Mouse (Mus musculus): ENCODE measurements around the gene Slc26a11.

- TF ChIP-seq POLR2A (IDR thresholded peaks at IDR 0.05; ENCODE audit: insufficient read length, low read depth), result no peak
- peak; percentile 21 for TF ChIP-seq POLR2AphosphoS2 (IDR thresholded peaks at IDR 0.05; ENCODE audit: insufficient read length, low read depth)
- no peak for TF ChIP-seq E2F4 (IDR thresholded peaks at IDR 0.05; ENCODE audit: insufficient read depth)
- no peak for TF ChIP-seq CEBPB (IDR thresholded peaks at IDR 0.05; ENCODE audit: insufficient read depth, poor library complexity, severe bottlenecking)
- no peak for TF ChIP-seq TCF12 (IDR thresholded peaks at IDR 0.05; ENCODE audit: insufficient read depth, poor library complexity, severe bottlenecking)
- TF ChIP-seq MAX (IDR thresholded peaks at IDR 0.05; ENCODE audit: low read depth), result no peak
- TF ChIP-seq USF1 (IDR thresholded peaks at IDR 0.05; ENCODE audit: low read depth), result no peak
- no peak for TF ChIP-seq SRF (IDR thresholded peaks at IDR 0.05; ENCODE audit: control insufficient read depth, insufficient read length, low read depth)
- no peak for TF ChIP-seq MYOD1 (IDR thresholded peaks at IDR 0.05; ENCODE audit: control insufficient read depth in 1 of 3, insufficient read length in 2 of 3, low read depth in 2 of 3)
- TF ChIP-seq MYOG (IDR thresholded peaks at IDR 0.05; ENCODE audit: control insufficient read depth in 1 of 3, insufficient read depth in 1 of 3, insufficient read length in 2 of 3, low read depth in 2 of 3), result no peak
- TF ChIP-seq TCF3 (IDR thresholded peaks at IDR 0.05; ENCODE audit: insufficient read length, low read depth), result no peak
- no peak for TF ChIP-seq REST (IDR thresholded peaks at IDR 0.05; ENCODE audit: insufficient read depth, insufficient read length)
These were observed 36.8 kb downstream of the Slc26a11 start for GRCm38 (mm10) chr11:119392001-119392614.

All from myocyte (in vitro differentiated cells).